Mouse (Mus musculus) liver, adult 2 months (tissue): ENCODE results near the gene Pxk.

ENCODE experiments used
- CTCF ChIP-seq: fragments of 200-500 bp; IDR thresholded peaks from 2 replicates; pipeline ENCODE4 v1.5.1; 2011; ENCODE audit warnings: low read depth, low read length, control low read depth
- POLR2A ChIP-seq: fragments of 200-500 bp; IDR thresholded peaks from 2 replicates; pipeline ENCODE4 v1.6.1; 2011; ENCODE audit warnings: low read length, control low read depth; ENCODE audit not compliant: insufficient read depth; ENCODE audit errors: extremely low read depth

- TF ChIP-seq CTCF (no peak), POLR2A (no peak)
Measured at GRCm38 (mm10) chr14:8056076-8056475, 41.9 kb upstream of the Pxk start.
